Mouse (Mus musculus) left cerebral cortex, adult 9 months (tissue): Measurements from ENCODE around the gene Spata31d1d.

Experiments
- DNase-seq, 2 experiments: peaks; one replicate each; pipeline ENCODE4 v3.0.0; 2022; ENCODE audit warnings: low spot score in 2 of 2

The Spata31d1d gene

DNA sequence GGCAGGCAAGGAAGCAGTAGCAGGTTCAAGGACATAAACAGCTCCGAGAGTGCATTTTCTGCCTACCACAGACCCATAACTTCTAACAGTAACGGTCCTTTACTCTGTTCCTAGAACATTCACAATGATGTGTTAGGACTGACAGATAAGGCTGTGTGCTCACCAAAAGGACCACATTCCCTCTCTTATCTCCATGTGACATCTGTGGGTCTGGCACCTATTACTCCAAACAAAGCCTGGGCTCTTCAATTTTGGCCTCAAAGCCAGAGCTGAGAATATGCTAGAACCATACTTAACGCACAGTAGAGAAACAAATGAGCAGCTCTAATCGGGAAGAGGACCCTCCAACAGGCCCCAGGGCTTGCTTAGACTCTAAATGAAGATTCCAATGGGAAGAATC is 51.6 kb downstream of the Spata31d1d start:
- no peak for DNase-seq

DNA sequence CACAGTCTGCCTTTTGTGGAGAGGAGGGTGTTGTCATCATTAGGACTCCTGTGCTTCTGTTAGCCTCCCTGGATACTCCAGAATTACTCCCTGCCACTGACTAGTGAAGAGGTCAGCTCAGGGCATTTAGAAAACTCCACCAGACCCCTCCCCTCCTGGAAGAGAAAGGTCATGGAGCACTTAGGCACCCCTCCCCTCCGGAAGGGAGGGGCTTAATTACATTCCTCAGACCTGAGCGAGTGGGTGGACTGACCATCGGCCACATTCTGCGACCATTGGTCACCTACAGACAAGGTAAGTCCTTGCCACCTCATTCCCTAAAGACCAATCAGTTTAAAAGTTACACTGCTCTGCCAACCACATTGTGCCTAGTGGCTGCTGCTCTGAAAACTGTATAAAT is 52.2 kb downstream of the Spata31d1d start:
- no peak for DNase-seq

DNA sequence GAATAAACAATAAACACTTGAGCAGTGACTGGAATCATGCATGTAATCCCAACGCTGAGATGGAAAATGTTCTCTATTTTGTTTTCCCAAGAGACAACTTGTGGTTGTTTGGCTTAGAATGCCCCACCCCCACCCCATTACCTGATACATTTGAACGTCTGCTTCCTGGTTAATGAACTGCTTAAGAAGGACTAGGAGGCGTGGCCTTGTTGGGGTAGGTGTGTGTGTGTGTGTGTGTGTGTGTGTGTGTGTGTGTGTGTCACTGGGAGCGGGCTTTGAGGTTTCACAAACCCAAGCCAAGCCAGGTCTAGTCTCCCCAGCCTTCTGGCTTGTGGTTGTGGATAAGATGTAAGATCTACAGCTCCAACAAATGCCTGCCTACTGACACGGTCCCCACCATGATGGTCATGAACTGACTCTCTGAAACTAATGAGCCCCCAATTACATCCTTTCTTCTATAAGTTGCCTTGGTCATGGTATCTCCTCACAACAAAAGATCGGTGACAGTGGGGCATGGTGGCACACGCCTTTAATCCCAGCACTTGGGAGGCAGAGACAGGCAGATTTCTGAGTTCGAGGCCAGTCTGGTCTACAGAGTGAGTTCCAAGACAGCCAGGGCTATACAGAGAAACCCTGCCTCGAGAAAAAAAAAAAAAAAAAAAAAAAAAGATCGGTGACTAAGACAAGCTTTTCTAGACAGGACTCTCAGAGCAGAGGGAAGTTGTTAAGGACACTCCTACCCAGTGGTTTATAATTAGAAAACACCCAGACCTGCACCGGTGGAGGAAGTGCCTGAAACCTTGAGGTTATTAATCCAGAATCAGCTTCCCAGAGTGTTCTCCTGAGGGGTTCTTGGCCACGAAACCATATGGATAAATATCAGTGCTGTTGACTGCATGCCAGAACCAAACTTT is 55.0 kb downstream of the Spata31d1d start:
- DNase-seq = no peak
